Mouse (Mus musculus): Measurements from ENCODE around the gene Gm3526. TPM values are rescaled to one million over a fixed set of nuclear protein-coding genes. Genes with fewer than 3 reads are reported as not detected.

The Gm3526 gene
- polyA plus RNA-seq (2014; fragmentation: Illumina TruSeq; extraction: RNeasy Lipid Tissue Mini Kit (QIAGEN cat#74804); ENCODE audit: low read depth, low replicate concordance): not detected

DNA sequence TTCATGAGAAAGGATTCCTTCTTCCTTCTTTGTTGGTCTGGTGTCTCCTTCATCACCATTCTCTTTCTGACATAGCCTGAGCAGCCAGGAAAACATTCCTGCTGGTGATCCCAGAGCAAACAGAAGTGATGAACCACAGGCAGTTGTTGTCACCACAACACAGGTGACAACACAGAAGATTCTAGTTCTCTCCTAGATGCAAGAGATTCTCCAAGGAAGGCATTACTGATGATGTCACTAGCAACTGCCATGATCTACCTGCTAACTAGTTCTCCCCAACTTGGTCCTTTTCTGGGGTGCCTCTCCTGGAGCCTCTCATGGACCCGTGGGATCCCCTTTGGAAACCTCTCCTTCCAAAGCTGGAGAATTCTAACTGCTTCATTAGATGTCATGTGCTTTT lies at the start of gene Gm3526:
Gene Gm3526 (minus strand): TSS at position 101 of the 400 bp plus-strand sequence.

Other genes starting within 250 kb of the Gm3526 start
- not detected for gene Gm3298, start 244.7 kb downstream of the Gm3526 start, polyA plus RNA-seq (2014; fragmentation: Illumina TruSeq; extraction: RNeasy Lipid Tissue Mini Kit (QIAGEN cat#74804); ENCODE audit: low read depth, low replicate concordance)
- not detected for gene 4930555G01Rik, start 210.0 kb downstream of the Gm3526 start, polyA plus RNA-seq (2014; fragmentation: Illumina TruSeq; extraction: RNeasy Lipid Tissue Mini Kit (QIAGEN cat#74804); ENCODE audit: low read depth, low replicate concordance)
- gene Gm8281, start 189.5 kb downstream of the Gm3526 start, polyA plus RNA-seq (2014; fragmentation: Illumina TruSeq; extraction: RNeasy Lipid Tissue Mini Kit (QIAGEN cat#74804); ENCODE audit: low read depth, low replicate concordance): 1.6 TPM
- not detected for gene Gm8279, start 129.1 kb downstream of the Gm3526 start, polyA plus RNA-seq (2014; fragmentation: Illumina TruSeq; extraction: RNeasy Lipid Tissue Mini Kit (QIAGEN cat#74804); ENCODE audit: low read depth, low replicate concordance)
- gene Gm3317, start 96.0 kb downstream of the Gm3526 start, polyA plus RNA-seq (2014; fragmentation: Illumina TruSeq; extraction: RNeasy Lipid Tissue Mini Kit (QIAGEN cat#74804); ENCODE audit: low read depth, low replicate concordance): not detected
- gene Gm8271, start 74.8 kb downstream of the Gm3526 start, polyA plus RNA-seq (2014; fragmentation: Illumina TruSeq; extraction: RNeasy Lipid Tissue Mini Kit (QIAGEN cat#74804); ENCODE audit: low read depth, low replicate concordance): not detected
- gene Gm3542, start 74.3 kb upstream of the Gm3526 start, polyA plus RNA-seq (2014; fragmentation: Illumina TruSeq; extraction: RNeasy Lipid Tissue Mini Kit (QIAGEN cat#74804); ENCODE audit: low read depth, low replicate concordance): not detected
- gene Gm3500, start 128.5 kb upstream of the Gm3526 start, polyA plus RNA-seq (2014; fragmentation: Illumina TruSeq; extraction: RNeasy Lipid Tissue Mini Kit (QIAGEN cat#74804); ENCODE audit: low read depth, low replicate concordance): 0.58 TPM
- not detected for gene Gm3194, start 194.9 kb upstream of the Gm3526 start, polyA plus RNA-seq (2014; fragmentation: Illumina TruSeq; extraction: RNeasy Lipid Tissue Mini Kit (QIAGEN cat#74804); ENCODE audit: low read depth, low replicate concordance)
- not detected for gene Gm8246, start 217.2 kb upstream of the Gm3526 start, polyA plus RNA-seq (2014; fragmentation: Illumina TruSeq; extraction: RNeasy Lipid Tissue Mini Kit (QIAGEN cat#74804); ENCODE audit: low read depth, low replicate concordance)
- not detected for gene Gm3187, start 223.6 kb upstream of the Gm3526 start, polyA plus RNA-seq (2014; fragmentation: Illumina TruSeq; extraction: RNeasy Lipid Tissue Mini Kit (QIAGEN cat#74804); ENCODE audit: low read depth, low replicate concordance)
- 0.47 TPM for gene Gm3488, start 241.1 kb upstream of the Gm3526 start, polyA plus RNA-seq (2014; fragmentation: Illumina TruSeq; extraction: RNeasy Lipid Tissue Mini Kit (QIAGEN cat#74804); ENCODE audit: low read depth, low replicate concordance)